Mouse (Mus musculus): ENCODE data around the gene Actn3.

Actn3 gene

GRCm38 (mm10) chr19:4811909-4812242, 65.8 kb downstream of the Actn3 start:
- no peak for DNase-seq (ENCODE audit: low spot score)
